Mouse (Mus musculus): Measurements from ENCODE around the gene Olfr543.

- TF ChIP-seq CTCF (IDR thresholded peaks at IDR 0.05; ENCODE audit: extremely low read depth, insufficient read depth, low read length) (no peak), POLR2A (IDR thresholded peaks at IDR 0.05; ENCODE audit: extremely low read depth, insufficient read depth, low read length) (no peak)
Observed at GRCm38 (mm10) chr7:102472675-102473074, 8.8 kb downstream of the Olfr543 start.
